Mouse (Mus musculus): Measurements from ENCODE around the gene Cks2. TPM values are rescaled to one million over a fixed set of nuclear protein-coding genes. Genes with fewer than 3 reads are reported as not detected.

The Cks2 gene
- total RNA-seq (2021) = 1 to 10 TPM; 4.6 to 6.3 TPM

GRCm38 (mm10) chr13:51644829-51645789 lies at the start of gene Cks2:
Gene Cks2, plus strand, starts transcription at chr13:51645232.
- intact Hi-C loops (cut with DNase I) = no loop called here
- DNase-seq (ENCODE audit: extremely low spot score in 1 of 2, low spot score in 2 of 2) = peak; percentile 98 to 99

- intact Hi-C loops (cut with DNase I) = no loop called here
- no peak for DNase-seq (ENCODE audit: extremely low spot score in 1 of 2, low spot score in 2 of 2)
Measured at GRCm38 (mm10) chr13:51595404-51595803, 49.6 kb upstream of the Cks2 start.

- intact Hi-C loops (cut with DNase I) = no loop called here
- DNase-seq (ENCODE audit: extremely low spot score in 1 of 2, low spot score in 2 of 2) = no peak
Measured at GRCm38 (mm10) chr13:51598063-51598462, 47.0 kb upstream of the Cks2 start.

GRCm38 (mm10) chr13:51600169-51600568 lies 44.9 kb upstream of the Cks2 start:
- DNase-seq (ENCODE audit: extremely low spot score in 1 of 2, low spot score in 2 of 2) = no peak
- intact Hi-C loops (cut with DNase I) = no loop called here

- intact Hi-C loops (cut with DNase I) = no loop called here
- DNase-seq (ENCODE audit: extremely low spot score in 1 of 2, low spot score in 2 of 2) = no peak
Measured at GRCm38 (mm10) chr13:51602764-51603163, 42.3 kb upstream of the Cks2 start.

- DNase-seq (ENCODE audit: extremely low spot score in 1 of 2, low spot score in 2 of 2) = peak; percentile 43 to 68
- intact Hi-C loops (cut with DNase I) = no loop called here
Measured at GRCm38 (mm10) chr13:51603221-51603893, 41.7 kb upstream of the Cks2 start.

GRCm38 (mm10) chr13:51603894-51604244 lies 41.2 kb upstream of the Cks2 start:
- intact Hi-C loops (cut with DNase I) = no loop called here
- DNase-seq (ENCODE audit: extremely low spot score in 1 of 2, low spot score in 2 of 2) = peak; percentile 46 to 57

GRCm38 (mm10) chr13:51609231-51609630 lies 35.8 kb upstream of the Cks2 start:
- DNase-seq (ENCODE audit: extremely low spot score in 1 of 2, low spot score in 2 of 2) = no peak
- intact Hi-C loops (cut with DNase I) = no loop called here

GRCm38 (mm10) chr13:51611060-51611459 lies 34.0 kb upstream of the Cks2 start:
- no peak for DNase-seq (ENCODE audit: extremely low spot score in 1 of 2, low spot score in 2 of 2)
- intact Hi-C loops (cut with DNase I) = loop anchor here (10.0 kb wide), 1 partner anchor 416 kb away; no protein-coding TSS in a partner anchor

- DNase-seq (ENCODE audit: extremely low spot score in 1 of 2, low spot score in 2 of 2) = no peak
- intact Hi-C loops (cut with DNase I) = loop anchor here (10.0 kb wide), 1 partner anchor 417 kb away; no protein-coding TSS in a partner anchor
Measured at GRCm38 (mm10) chr13:51611500-51611899, 33.5 kb upstream of the Cks2 start.

- intact Hi-C loops (cut with DNase I) = loop anchor here (5.0 to 10.0 kb wide), 2 partner anchors 194 to 421 kb away; no protein-coding TSS in a partner anchor
- DNase-seq (ENCODE audit: extremely low spot score in 1 of 2, low spot score in 2 of 2) = no peak
Measured at GRCm38 (mm10) chr13:51615815-51616214, 29.2 kb upstream of the Cks2 start.

GRCm38 (mm10) chr13:51616417-51617044 lies 28.5 kb upstream of the Cks2 start:
- intact Hi-C loops (cut with DNase I) = loop anchor here (5.0 to 10.0 kb wide), 2 partner anchors 194 to 422 kb away; no protein-coding TSS in a partner anchor
- DNase-seq (ENCODE audit: extremely low spot score in 1 of 2, low spot score in 2 of 2) = peak; percentile 60 to 77

- no peak for DNase-seq (ENCODE audit: extremely low spot score in 1 of 2, low spot score in 2 of 2)
- intact Hi-C loops (cut with DNase I) = loop anchor here (5.0 to 10.0 kb wide), 2 partner anchors 195 to 423 kb away; no protein-coding TSS in a partner anchor
Measured at GRCm38 (mm10) chr13:51617306-51617705, 27.7 kb upstream of the Cks2 start.

GRCm38 (mm10) chr13:51617861-51618260 lies 27.2 kb upstream of the Cks2 start:
- intact Hi-C loops (cut with DNase I) = loop anchor here (2.0 to 10.0 kb wide), 3 partner anchors 49 to 423 kb away; partner anchors contain the start of gene Shc3
- peak; percentile 61 to 64 for DNase-seq (ENCODE audit: extremely low spot score in 1 of 2, low spot score in 2 of 2)

- intact Hi-C loops (cut with DNase I) = loop anchor here (2.0 to 10.0 kb wide), 3 partner anchors 50 to 424 kb away; partner anchors contain the start of gene Shc3
- DNase-seq (ENCODE audit: extremely low spot score in 1 of 2, low spot score in 2 of 2) = no peak
Measured at GRCm38 (mm10) chr13:51618602-51619001, 26.4 kb upstream of the Cks2 start.

- no peak for DNase-seq (ENCODE audit: extremely low spot score in 1 of 2, low spot score in 2 of 2)
- intact Hi-C loops (cut with DNase I) = loop anchor here (10.0 kb wide), 1 partner anchor 678 kb away; no protein-coding TSS in a partner anchor
Measured at GRCm38 (mm10) chr13:51622626-51623025, 22.4 kb upstream of the Cks2 start.

- no peak for DNase-seq (ENCODE audit: extremely low spot score in 1 of 2, low spot score in 2 of 2)
- intact Hi-C loops (cut with DNase I) = loop anchor here (10.0 kb wide), 1 partner anchor 679 kb away; no protein-coding TSS in a partner anchor
Measured at GRCm38 (mm10) chr13:51623678-51624077, 21.4 kb upstream of the Cks2 start.

GRCm38 (mm10) chr13:51628273-51628848 lies 16.7 kb upstream of the Cks2 start:
- intact Hi-C loops (cut with DNase I) = loop anchor here (10.0 kb wide), 1 partner anchor 684 kb away; no protein-coding TSS in a partner anchor
- DNase-seq (ENCODE audit: extremely low spot score in 1 of 2, low spot score in 2 of 2) = no peak
